Mouse (Mus musculus) olfactory bulb, adult 2 months (tissue): ENCODE measurements around the gene Ntn5.
A peak's percentile ranks its signal among the peaks of the same experiment; 100 is the strongest.

Source experiments
- CTCF ChIP-seq: fragments of 200-500 bp; IDR thresholded peaks from 2 replicates; pipeline ENCODE4 v1.5.1; 2012; ENCODE audit warnings: low read depth, mild to moderate bottlenecking, low read length, moderate library complexity; ENCODE audit not compliant: insufficient read depth
- POLR2A ChIP-seq: fragments of 200-500 bp; IDR thresholded peaks from 2 replicates; pipeline ENCODE4 v1.6.1; 2012; ENCODE audit warnings: mild to moderate bottlenecking, low read depth, low read length, moderate library complexity; ENCODE audit not compliant: insufficient read depth

- TF ChIP-seq CTCF (no peak), POLR2A (0 out of 2 replicates have a peak, but pooled peaks have one; percentile 25)
Observed at GRCm38 (mm10) chr7:45711316-45712021, 27.6 kb downstream of the Ntn5 start.
